Mouse (Mus musculus) cortical plate, adult 2 months (tissue): ENCODE measurements around the gene Cnr2.
A peak's percentile ranks its signal among the peaks of the same experiment; 100 is the strongest.

Experiments used
- CTCF ChIP-seq: fragments of 200-500 bp; IDR thresholded peaks from 2 replicates; pipeline ENCODE4 v1.5.1; 2011; ENCODE audit warnings: mild to moderate bottlenecking, control low read depth, low read length; ENCODE audit not compliant: insufficient read depth; ENCODE audit errors: extremely low read depth
- POLR2A ChIP-seq: fragments of 200-500 bp; IDR thresholded peaks from 2 replicates; pipeline ENCODE4 v1.6.1; 2011; ENCODE audit warnings: mild to moderate bottlenecking, low read length, control low read depth; ENCODE audit not compliant: insufficient read depth; ENCODE audit errors: extremely low read depth

DNA sequence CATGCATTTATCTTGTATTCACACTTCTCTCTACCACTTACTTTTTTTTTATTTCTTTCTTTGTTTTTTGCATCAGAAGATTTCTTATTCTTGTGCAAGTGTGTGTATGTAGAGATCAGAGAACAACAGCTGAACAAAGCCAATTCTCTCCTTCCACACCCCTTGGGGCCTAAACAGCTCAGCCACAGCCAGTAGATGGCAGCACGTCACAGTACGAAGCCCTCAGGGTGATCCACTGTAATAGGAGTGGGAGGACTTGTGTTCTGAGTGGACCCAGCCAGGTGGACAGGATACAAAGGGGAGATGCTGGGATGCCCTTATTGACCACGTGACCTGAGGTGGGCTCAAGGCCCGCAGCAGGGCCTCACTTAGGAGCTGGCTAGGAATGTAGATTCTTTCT lies 5.3 kb upstream of the Cnr2 start:
- TF ChIP-seq CTCF (peak; percentile 96), POLR2A (no peak)
